Mouse (Mus musculus) intestine, embryonic 14.5 days (tissue): ENCODE measurements at regions not wholly inside any gene's neighbourhood (a gene's known extent, or its start where the extent isn't known, plus 50 kb on each side); places are given as distances from the start of the nearest gene placed in this dataset.

Source experiments
- ATAC-seq: fragments of 200-750 bp; cut with Nextera tagmentation; replicated peaks from 2 replicates; pipeline ENCODE4 v1.8.0; 2017; ENCODE audit warnings: low read depth, moderate number of reproducible peaks, moderate TSS enrichment, moderate library complexity; ENCODE audit not compliant: low FRiP score, low TSS enrichment
- DNase-seq: peaks from one replicate; pipeline ENCODE4 v3.0.0-alpha.2; 2018; ENCODE audit warnings: low spot score
- H3K27ac ChIP-seq: fragments of 300-500 bp; sonication (generic); 2 replicates; pipeline ENCODE4 v1.5.1; 2014; ENCODE audit warnings: low read depth, mild to moderate bottlenecking, control low read depth
- H3K27me3 ChIP-seq: fragments of 300-500 bp; sonication (generic); replicated peaks from 2 replicates; pipeline ENCODE4 v1.6.1; 2014; ENCODE audit warnings: low read length, control low read depth; ENCODE audit not compliant: control insufficient read depth, insufficient read depth
- H3K36me3 ChIP-seq: fragments of 300-500 bp; sonication (generic); 2 replicates; pipeline ENCODE4 v1.6.1; 2014; ENCODE audit warnings: low read length, control low read depth; ENCODE audit not compliant: control insufficient read depth, insufficient read depth
- H3K4me1 ChIP-seq: fragments of 300-500 bp; sonication (generic); replicated peaks from 2 replicates; pipeline ENCODE4 v1.6.1; 2014; ENCODE audit warnings: low read length, control low read depth, mixed read lengths; ENCODE audit not compliant: control insufficient read depth, insufficient read depth
- H3K4me2 ChIP-seq: fragments of 300-500 bp; sonication (generic); 2 replicates; pipeline ENCODE4 v1.6.1; 2014; ENCODE audit warnings: low read length
- H3K4me3 ChIP-seq: fragments of 300-500 bp; sonication (generic); 2 replicates; pipeline ENCODE4 v1.5.1; 2014; ENCODE audit warnings: low read depth, low read length, control low read depth, mixed read lengths
- H3K9ac ChIP-seq: fragments of 300-500 bp; sonication (generic); 2 replicates; pipeline ENCODE4 v1.6.1; 2014; ENCODE audit warnings: mild to moderate bottlenecking, low read length
- H3K9me3 ChIP-seq: fragments of 300-500 bp; sonication (generic); 2 replicates; pipeline ENCODE4 v1.6.1; 2016; ENCODE audit warnings: low read length, control low read depth; ENCODE audit not compliant: control insufficient read depth
- WGBS: fragments of 180-500 bp; shearing (Covaris S2); extraction: QIAGEN DNeasy Blood & Tissue Kit; methylation state at CpG from one replicate; pipeline ENCODE4 v1.1.7; 2014; 5-methylcytosine and 5-hydroxymethylcytosine counted together

- H3K27ac ChIP-seq: no peak overlapping the region
- no peak overlapping the region for H3K4me3 ChIP-seq
- ATAC-seq (no peak), DNase-seq (no peak)
- H3K4me2 ChIP-seq: peak overlapping the region; percentile 33
- no peaks in the 10 kb centered on the region for H3K9me3 ChIP-seq
- no peaks in the 10 kb centered on the region for H3K36me3 ChIP-seq
- WGBS: 48% methylated on average over 8 of the region's 8 CpGs
- no peak overlapping the region for H3K9ac ChIP-seq
- H3K4me1 ChIP-seq: no peaks in the 10 kb centered on the region
- H3K27me3 ChIP-seq: no peaks in the 10 kb centered on the region
Measured at GRCm38 (mm10) chr17:88142003-88142402, 76.9 kb upstream of the Fbxo11 start.

GRCm38 (mm10) chr17:88142809-88143208 is 77.7 kb upstream of the Fbxo11 start:
- Histone ChIP-seq H3K9me3 (no peaks in the 10 kb centered on the region), H3K4me1 (no peaks in the 10 kb centered on the region), H3K4me3 (no peak overlapping the region), H3K27me3 (no peaks in the 10 kb centered on the region), H3K9ac (no peak overlapping the region), H3K4me2 (no peak overlapping the region), H3K27ac (no peak overlapping the region), H3K36me3 (no peaks in the 10 kb centered on the region)
- ATAC-seq (no peak), DNase-seq (no peak)
- 83% methylated on average over 3 of the region's 3 CpGs for WGBS

DNA sequence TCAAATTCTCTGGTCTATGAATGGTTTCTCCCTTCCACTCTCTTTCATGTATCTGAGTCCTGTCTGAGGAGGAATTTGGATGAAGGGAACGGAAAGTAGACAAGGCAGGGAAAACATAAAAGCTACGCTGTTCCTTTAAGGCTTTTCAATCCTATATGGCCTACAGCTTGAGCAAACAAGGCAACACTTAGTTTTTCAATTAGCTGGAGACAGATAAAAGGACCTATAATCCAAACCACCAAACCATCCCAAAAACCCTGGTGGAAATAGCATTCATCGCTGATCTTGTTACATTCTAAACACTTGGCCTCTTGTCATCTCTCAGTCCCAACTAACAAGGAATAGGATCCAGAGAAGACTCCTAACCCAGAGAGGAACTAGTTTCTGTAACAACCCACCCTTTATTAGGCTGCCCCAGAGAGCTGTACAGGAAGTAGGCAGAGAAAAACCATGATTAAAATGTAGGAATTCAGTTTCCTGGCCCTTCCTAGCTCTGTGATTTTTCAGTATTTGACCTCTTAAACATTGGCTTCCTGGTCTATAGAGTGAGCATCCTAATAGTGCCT is 78.4 kb upstream of the Fbxo11 start:
- Histone ChIP-seq H3K4me1 (no peaks in the 10 kb centered on the region), H3K27me3 (no peaks in the 10 kb centered on the region), H3K36me3 (no peaks in the 10 kb centered on the region), H3K4me2 (no peak overlapping the region), H3K4me3 (no peak overlapping the region), H3K9ac (no peak overlapping the region), H3K9me3 (no peaks in the 10 kb centered on the region), H3K27ac (no peak overlapping the region)
- 84% methylated on average over 3 of the region's 3 CpGs for WGBS
- DNase-seq (no peak), ATAC-seq (no peak)

DNA sequence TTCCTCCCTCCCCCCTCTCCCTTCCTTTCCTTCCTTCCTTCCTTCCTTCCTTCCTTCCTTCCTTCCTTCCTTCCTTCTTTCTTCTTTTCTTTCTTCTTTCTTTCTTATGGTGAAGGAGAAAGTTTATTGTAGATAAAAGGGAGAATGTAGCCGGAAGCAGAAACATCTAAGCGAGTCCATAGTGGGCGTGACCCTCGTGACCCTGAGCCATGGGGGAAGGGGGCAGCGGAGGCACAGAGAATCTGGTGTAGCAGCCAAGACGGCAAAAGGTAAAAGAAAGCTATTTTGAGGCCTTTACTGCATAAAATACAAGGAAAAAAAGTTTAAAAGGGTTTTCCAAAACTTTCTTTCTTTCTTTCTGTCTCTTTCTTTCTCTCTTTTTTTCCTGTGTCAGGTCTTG is 93.5 kb upstream of the Fbxo11 start:
- Histone ChIP-seq H3K36me3 (no peaks in the 10 kb centered on the region), H3K4me2 (no peak overlapping the region), H3K9ac (no peak overlapping the region), H3K4me3 (no peak overlapping the region), H3K27me3 (0 out of 2 replicates have a peak, but pooled peaks cover 2% of the 10 kb centered on the region), H3K27ac (no peak overlapping the region), H3K4me1 (no peaks in the 10 kb centered on the region), H3K9me3 (no peaks in the 10 kb centered on the region)
- DNase-seq (no peak), ATAC-seq (no peak)
- WGBS: 24% methylated on average over 6 of the region's 6 CpGs

- H3K9ac ChIP-seq: no peak overlapping the region
- no peaks in the 10 kb centered on the region for H3K4me1 ChIP-seq
- no peak overlapping the region for H3K4me3 ChIP-seq
- H3K4me2 ChIP-seq: 0 out of 2 replicates have a peak overlapping the region, but pooled peaks have one; percentile 10
- DNase-seq (peak; percentile 56), ATAC-seq (no peak)
- H3K27ac ChIP-seq: no peak overlapping the region
- WGBS: 17% methylated on average over 11 of the region's 11 CpGs
- no peaks in the 10 kb centered on the region for H3K36me3 ChIP-seq
- H3K27me3 ChIP-seq: 0 out of 2 replicates have a peak, but pooled peaks cover 2% of the 10 kb centered on the region
- no peaks in the 10 kb centered on the region for H3K9me3 ChIP-seq
Measured at GRCm38 (mm10) chr17:88159212-88159668, 94.1 kb upstream of the Fbxo11 start.

DNA sequence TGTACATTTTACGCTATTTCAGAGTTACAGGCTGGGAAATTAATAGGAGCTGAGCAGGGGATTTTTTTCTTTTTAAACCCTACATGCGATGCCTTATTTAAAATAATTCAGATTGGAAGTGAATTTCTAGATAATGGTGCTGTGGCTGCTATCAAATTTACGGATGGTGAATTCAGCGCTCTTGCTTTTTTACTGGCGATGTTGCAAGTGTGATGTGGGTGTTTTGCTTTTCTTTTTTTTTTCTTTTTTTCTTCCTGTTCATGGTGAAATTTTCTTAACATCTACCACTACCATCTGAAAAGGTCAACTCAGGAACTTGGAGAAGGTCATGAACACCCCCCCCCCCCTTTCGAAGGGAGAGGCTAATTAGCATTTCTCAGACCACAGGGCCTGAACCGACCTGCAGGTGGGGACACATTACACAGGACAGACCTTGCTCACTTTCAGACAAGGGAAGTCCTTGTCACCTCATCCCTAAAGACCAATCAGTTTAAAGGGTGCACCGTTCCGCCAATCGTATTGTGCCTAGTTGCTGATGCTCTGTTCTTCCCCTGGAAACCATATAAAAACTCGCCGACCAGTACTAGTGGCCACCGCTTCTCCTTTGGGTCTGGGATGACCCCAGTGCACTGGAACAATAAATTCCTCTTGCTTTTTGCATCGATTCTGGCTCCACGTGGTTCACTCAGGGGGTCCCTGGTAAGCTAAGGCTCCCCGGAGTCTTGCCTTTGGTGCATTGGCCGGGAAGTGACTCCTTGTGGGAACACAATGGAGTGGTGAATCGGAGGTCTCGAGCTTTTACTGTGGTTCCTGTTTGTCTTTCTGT is 95.0 kb upstream of the Fbxo11 start:
- H3K4me3 ChIP-seq: no peak overlapping the region
- H3K9me3 ChIP-seq: no peaks in the 10 kb centered on the region
- 0 out of 2 replicates have a peak, but pooled peaks cover 2% of the 10 kb centered on the region for H3K27me3 ChIP-seq
- no peaks in the 10 kb centered on the region for H3K4me1 ChIP-seq
- DNase-seq (no peak), ATAC-seq (no peak)
- WGBS: 62% methylated on average over 19 of the region's 19 CpGs
- H3K9ac ChIP-seq: no peak overlapping the region
- H3K4me2 ChIP-seq: no peak overlapping the region
- H3K36me3 ChIP-seq: no peaks in the 10 kb centered on the region
- H3K27ac ChIP-seq: no peak overlapping the region

DNA sequence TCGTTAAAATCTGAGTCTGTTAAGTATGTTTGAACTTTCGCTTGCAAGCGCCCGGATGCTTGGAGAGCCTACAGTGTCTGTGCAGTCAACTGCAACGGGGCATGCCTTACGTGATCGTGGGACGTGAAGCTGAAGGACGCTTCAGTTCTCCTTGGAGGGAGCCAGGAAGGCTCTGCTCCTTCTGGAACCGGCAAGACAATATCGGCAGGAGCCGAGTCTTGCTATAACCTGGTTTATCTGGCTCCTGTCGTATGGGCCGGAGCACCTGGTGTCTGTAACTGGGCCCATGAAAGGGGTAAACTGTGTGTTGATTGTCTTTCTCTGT is 95.5 kb upstream of the Fbxo11 start:
- DNase-seq (no peak), ATAC-seq (no peak)
- Histone ChIP-seq H3K27ac (no peak overlapping the region), H3K4me1 (no peaks in the 10 kb centered on the region), H3K9ac (no peak overlapping the region), H3K4me2 (no peak overlapping the region), H3K4me3 (no peak overlapping the region), H3K27me3 (0 out of 2 replicates have a peak, but pooled peaks cover 2% of the 10 kb centered on the region), H3K36me3 (no peaks in the 10 kb centered on the region), H3K9me3 (no peaks in the 10 kb centered on the region)
- 81% methylated on average over 14 of the region's 14 CpGs for WGBS

DNA sequence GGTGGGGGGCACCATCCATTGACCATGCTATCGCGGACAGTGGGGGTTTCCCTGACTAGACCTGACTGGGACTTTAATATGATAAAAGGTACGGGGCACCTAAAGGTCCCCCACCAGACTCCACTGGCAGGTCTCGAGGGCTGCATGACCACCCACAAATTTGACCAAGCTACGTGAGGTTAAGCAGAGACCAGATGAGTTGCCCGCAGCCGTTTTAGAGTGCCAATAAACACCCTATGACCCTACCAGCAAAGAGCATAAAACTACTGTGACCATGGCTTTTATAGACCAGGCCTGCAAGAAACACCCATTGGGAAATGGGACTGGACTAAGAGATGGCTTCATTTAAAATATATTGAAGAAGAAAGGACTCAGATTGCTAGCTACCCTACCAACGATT is 96.7 kb upstream of the Fbxo11 start:
- Histone ChIP-seq H3K27ac (no peak overlapping the region), H3K27me3 (0 out of 2 replicates have a peak, but pooled peaks cover 2% of the 10 kb centered on the region), H3K9me3 (no peaks in the 10 kb centered on the region), H3K4me3 (no peak overlapping the region), H3K4me2 (no peak overlapping the region), H3K9ac (no peak overlapping the region), H3K4me1 (no peaks in the 10 kb centered on the region), H3K36me3 (no peaks in the 10 kb centered on the region)
- no peak for DNase-seq
- 90% methylated on average over 8 of the region's 8 CpGs for WGBS
- ATAC-seq: no peak

- DNase-seq (no peak), ATAC-seq (no peak)
- H3K27ac ChIP-seq: no peak overlapping the region
- WGBS: 71% methylated on average over 4 of the region's 4 CpGs
- H3K9ac ChIP-seq: no peak overlapping the region
- H3K4me2 ChIP-seq: no peak overlapping the region
- no peaks in the 10 kb centered on the region for H3K36me3 ChIP-seq
- 0 out of 2 replicates have a peak, but pooled peaks cover under 1% of the 10 kb centered on the region for H3K27me3 ChIP-seq
- no peak overlapping the region for H3K4me3 ChIP-seq
- H3K9me3 ChIP-seq: no peaks in the 10 kb centered on the region
- no peaks in the 10 kb centered on the region for H3K4me1 ChIP-seq
Measured at GRCm38 (mm10) chr17:88164805-88165204, 99.7 kb upstream of the Fbxo11 start.
